Mouse (Mus musculus) heart, postnatal 14 days (tissue): ENCODE measurements around the gene Gpatch1. TPM values are rescaled to one million over a fixed set of nuclear protein-coding genes. Genes with fewer than 3 reads are reported as not detected.

ENCODE experiments used
- DNase-seq, 2 experiments: peaks; one replicate each; pipeline ENCODE4 v3.0.0; 2021 to 2022
- intact Hi-C: fragments of 180-260 bp; cut with DNase I; formaldehyde crosslinking; loops from one replicate; pipeline ENCODE4 v1.15.1; 2025
- long read RNA-seq, 2 experiments: library from polyadenylated mRNA; stranded (forward); transcript quantifications; one replicate each; pipeline ENCODE4 v2.0.0; 2021
- total RNA-seq, 2 experiments: library from RNA; stranded (reverse); gene quantifications; 2 replicates each; pipeline ENCODE4 v1.2.3; 2021

The Gpatch1 gene
- 10 to 100 TPM in 1 of 2 experiments, 1 to 10 TPM in 1; 9.6 to 10.4 TPM for total RNA-seq
- long read RNA-seq, experiment 1, transcript Gpatch1-201 (20 exons, 3,065 nt) = major isoform, 15 of 19 reads
- long read RNA-seq, experiment 1, partial matches to known transcripts = 1 of 19 reads
- long read RNA-seq, experiment 1, other reads (novel, unspliced or antisense) = 3 of 19 reads
- long read RNA-seq, experiment 2, transcript Gpatch1-201 (20 exons, 3,065 nt) = major isoform, 17 of 19 reads
- long read RNA-seq, experiment 2, partial matches to known transcripts = 1 of 19 reads
- long read RNA-seq, experiment 2, other reads (novel, unspliced or antisense) = 1 of 19 reads

DNA sequence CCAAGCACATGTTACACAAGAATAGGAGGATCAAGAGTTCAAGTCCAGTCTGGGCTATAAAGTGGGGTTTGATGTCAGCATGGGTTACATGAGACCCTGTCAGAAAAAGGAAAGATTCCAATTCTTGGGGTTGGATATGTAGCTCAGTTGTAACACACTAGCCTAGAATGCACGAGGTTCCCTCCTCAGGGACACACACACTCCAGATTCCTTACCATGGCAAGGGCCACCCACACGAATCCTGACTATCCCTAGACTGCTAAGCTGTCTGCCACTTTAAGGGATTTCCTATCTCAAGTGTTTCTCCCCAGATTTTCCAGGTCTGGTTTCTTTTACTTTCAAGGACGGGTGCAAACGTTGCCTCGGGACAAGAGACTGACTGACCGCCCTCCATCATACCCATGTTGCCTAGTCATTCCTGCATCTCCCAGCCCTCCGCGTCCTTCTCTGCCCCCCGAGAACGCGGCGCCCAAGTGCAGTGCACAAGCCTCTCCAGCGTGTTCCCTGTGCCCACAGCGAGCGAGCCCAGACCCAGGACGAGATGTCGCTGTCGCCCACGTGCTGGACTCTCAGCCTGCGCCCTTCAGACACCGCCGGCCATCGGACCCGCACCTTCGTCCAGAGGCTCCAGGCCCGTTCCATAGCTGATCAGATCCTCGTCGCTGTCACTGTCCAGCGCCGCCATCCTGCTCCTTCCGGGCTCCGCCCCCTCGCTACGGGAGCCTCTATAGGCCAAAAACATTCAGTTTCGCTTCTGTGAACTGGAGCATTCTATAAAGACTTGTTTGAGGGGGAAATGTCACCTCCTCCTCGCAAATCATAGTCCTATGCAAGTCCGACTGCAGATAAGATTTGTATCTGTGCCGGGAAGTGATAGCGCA, at the start of gene Gpatch1:
Gene Gpatch1 (minus strand): TSS at position 712 of the 881 bp plus-strand sequence.
- peak; percentile 92 to 97 for DNase-seq
- intact Hi-C loops = loop anchor here (5.0 kb wide), 1 partner anchor 74 kb away; no protein-coding TSS in a partner anchor

DNA sequence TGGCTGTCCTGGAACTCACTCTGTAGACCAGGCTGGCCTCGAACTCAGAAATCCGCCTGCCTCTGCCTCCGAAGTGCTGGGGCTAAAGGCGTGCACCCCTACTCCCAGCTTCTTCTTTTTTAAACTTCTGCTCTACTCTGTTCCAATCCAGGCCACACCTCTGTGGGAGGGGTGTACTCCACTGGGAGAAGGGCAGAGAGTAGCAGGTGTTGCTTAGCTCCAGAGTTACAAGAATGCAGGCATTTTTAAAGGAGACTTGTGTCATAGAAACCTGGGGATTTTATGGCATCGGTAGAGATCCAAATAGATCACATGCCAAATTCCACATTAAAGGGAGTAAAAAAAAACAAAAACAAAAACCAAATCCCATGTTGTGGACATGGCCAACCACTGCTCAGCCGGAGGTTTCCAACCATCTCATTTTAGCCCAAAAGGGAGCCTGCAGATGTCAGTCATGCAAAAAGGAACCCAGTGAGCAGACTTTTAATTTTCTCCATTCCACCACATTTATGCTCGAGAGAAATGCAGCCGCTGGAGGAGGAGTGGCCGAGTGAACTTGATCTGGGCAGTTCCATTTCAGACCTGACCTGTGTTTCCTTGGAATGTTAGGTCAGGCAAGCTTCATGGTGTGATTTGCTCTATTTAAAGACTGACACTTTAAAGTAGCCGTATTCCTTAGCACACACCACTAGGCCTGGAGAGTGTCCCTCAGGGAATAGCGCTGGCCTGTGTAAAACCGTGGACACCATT, 47.1 kb upstream of the Gpatch1 start:
- intact Hi-C loops = no loop called here
- no peak for DNase-seq

DNA sequence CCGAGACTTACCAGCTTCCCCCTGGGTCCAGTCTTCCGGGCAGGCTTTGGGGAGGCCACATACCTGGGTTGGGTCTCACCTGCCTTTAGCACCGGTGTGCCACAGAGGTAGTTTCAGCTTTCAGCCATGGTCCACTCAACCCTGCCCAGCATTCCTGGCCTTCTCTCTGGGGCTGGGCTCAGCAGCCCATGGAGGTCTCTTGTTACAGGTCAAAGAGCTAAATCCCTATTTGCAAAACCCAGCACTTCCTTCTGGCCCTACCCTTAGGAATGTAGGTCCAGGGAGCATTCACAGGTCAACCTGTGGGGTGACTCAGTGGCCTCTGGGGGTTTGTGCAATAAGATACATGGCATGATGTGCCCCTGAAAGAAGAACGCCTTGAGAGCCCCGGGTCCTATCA, 44.6 kb upstream of the Gpatch1 start:
- no peak for DNase-seq
- intact Hi-C loops = no loop called here

DNA sequence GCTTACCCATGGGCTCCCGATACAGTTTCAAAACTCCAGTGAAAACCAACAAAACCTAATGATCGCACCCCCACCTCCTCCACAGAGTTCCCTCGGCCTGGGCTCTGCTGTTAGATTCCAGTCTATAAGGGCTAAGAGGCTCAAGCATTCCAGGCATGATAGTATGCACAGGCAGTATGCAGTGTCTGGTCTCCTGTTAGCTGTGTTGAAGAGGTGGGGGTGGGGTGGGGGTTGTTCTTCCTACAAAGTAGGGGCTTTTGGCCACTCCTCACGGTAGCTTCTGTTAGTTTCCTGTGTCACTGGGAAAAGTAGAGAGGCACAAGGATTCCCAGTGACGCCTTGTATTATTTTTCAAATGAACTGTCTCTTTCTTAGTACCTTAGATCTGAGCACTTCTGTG, 44.0 kb upstream of the Gpatch1 start:
- intact Hi-C loops = no loop called here
- DNase-seq = no peak

DNA sequence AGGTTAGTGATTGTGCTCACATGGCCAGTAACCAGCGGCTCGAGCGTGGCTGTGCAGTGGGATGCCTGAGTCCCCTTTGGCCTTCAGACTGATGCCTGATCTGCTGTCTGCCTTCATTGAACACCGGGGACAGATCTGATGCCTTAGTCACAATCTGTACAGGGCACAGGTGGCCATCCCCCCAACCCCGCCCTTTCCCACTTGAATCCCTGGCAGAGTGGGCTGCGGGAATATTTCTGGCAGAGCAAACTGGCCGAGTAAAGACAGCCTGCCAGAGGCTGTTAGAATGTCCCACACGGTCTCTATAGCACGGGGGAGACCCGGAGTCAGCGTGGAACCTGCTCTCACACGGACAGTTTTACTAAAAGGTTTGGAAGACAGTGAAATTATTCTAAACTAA, 39.4 kb upstream of the Gpatch1 start:
- no peak for DNase-seq
- intact Hi-C loops = no loop called here

DNA sequence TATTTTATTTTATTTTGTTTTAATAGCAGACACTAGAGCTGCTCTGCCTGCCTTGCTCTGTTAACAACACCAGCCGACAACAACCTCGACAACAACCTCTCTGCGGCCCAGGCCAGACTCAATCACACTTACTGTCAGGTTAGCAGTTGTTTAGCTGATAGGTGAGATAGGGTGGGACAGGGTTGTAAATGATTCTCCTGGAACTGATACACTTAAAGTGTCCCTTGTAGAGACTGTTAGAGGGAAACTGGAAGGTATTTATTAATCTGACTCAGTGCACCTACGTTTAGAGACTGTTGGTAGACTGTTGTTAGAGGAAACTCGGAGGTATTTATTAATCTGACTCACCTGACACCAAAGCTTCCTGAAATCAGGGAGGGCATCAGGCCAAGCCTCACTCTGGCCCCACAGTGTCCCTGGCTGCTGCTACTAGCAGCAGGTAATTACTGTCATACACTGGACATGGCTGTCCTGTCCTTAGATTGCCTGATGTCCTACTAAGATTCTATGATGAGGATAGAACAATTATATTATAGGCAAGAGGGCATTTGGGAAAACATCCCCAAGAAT, 37.1 kb upstream of the Gpatch1 start:
- no peak for DNase-seq
- intact Hi-C loops = no loop called here

DNA sequence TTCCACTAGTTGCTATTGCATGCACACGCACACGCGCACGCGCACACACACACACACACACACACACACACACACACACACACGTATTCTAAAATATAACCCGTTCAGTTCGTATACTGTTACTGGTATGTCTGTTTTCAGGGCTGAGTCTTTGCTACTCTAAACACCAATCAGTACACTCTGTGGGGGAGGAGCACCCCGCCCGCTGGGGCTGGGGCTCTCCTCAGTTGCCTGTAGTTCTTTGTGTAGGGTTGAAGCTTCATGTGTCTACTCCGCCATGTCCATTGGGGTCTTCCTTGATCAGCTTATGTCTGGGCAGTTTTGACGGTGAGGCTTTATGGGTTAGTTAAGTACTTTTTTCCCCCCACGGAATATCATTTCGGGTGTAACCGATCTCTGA, 35.1 kb upstream of the Gpatch1 start:
- intact Hi-C loops = no loop called here

DNA sequence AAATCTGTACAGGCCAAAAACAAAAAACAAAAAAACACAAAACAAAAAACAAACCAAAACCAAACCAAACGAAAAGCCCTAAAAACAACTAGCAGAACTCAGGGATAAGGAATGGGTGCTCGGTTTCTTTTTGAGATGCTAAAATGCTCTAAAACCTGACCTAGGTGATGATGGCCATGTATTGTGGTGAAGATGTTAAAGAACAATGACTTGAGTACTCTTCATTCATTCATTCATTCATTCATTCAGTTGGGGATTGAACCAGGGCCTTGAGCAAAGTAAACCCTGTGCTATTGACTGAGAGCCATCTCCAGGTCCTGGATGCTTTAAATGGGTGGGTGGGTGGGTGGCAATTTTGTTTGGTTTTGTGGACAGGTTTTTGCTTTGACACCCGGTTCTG, 32.9 kb upstream of the Gpatch1 start:
- intact Hi-C loops = no loop called here
- no peak for DNase-seq

More for the DNA sequence above, 35.1 kb upstream of the Gpatch1 start:
- DNase-seq = no peak

DNA sequence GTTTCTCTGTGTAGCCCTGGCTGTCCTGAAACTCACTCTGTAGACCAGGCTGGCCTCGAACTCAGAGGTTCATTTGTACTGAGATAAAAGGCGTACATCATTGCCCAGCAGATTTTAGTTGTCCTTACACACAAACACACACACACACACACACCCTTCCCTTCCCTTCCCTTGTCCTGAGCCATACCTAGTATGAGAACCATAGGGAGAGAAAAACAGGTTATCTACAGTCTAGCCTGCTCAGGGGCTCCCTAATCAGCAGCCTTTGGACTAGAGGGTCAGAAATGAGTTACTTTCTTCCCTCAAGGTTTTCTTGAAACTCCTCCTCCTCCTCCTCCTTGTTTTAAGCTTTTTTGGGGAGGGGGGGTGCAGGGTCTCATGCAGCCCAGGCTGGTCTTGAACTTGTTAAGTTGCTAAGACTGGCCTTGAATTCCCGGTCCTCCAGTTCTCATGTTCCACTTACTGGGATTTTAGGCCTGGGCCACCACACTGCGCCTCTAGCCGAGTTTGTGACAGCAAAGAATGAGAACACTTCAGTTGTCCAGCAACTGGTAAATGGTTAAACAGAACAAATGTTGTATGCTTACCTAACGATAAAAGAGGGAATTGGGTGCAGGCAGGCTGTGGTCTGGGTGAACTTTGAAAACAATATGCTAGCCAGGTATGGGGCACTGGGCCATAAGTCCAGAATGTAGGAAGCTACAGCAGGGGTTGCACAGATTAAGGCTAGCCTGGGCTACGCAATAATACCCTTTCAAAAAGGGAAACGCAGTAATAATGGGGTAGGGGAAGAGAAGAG, 31.8 kb upstream of the Gpatch1 start:
- intact Hi-C loops = no loop called here
- no peak for DNase-seq

DNA sequence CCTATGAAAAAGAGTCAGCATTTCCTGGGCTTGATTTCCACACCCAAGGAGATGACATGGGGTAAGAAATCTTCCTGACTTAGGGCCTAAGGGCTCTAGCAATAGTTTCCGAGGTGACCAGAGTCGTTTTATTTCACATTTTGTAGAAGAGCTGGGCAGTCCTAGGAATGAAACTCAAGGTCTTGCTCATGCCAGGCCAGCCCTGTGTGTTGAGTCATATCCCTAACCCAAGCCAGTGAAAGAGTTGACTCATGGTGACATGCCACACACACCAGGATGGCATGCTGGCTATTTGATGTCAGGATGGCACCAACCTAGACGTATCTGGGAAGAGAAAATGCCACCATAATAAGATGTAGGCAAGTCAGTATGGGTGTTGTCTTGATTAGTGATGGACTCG, 30.8 kb upstream of the Gpatch1 start:
- DNase-seq = no peak
- intact Hi-C loops = no loop called here

DNA sequence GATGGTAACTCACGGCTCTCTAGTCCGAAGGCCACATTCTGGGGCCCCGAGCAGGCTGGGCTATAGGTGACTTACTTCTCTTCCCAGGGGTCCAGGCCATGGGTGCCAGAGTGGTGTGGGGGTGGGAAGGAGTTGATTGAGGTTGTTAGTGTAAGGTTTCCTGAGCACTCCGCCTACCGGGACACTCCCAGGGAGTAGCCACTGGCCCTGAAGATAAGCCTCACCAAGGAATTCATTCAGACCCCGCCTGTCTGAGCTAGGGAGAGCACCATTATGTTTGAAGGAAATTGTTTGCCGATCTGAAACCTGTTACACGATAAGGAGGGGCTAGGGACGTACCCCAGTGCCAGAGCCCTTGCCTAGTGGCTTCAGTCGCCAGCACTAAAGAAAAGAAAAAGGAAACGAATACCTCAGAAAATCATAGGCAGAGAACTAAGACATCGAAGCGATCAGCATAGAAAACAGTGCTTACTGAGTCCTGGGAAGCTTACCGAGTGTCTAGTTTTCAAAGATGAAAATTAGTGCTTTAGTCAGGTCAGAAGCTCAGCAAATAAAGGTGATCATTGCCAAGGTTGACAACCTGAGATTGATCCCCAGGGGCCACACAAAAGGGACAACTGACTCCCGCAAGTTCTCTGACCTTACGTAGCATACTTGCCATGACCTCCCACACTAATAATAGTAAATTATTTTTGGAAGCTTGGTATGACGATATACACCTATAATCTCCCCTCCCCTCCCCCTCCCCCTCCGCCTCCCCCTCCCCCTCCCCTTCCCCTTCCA, 29.9 kb upstream of the Gpatch1 start:
- no peak for DNase-seq
- intact Hi-C loops = no loop called here

DNA sequence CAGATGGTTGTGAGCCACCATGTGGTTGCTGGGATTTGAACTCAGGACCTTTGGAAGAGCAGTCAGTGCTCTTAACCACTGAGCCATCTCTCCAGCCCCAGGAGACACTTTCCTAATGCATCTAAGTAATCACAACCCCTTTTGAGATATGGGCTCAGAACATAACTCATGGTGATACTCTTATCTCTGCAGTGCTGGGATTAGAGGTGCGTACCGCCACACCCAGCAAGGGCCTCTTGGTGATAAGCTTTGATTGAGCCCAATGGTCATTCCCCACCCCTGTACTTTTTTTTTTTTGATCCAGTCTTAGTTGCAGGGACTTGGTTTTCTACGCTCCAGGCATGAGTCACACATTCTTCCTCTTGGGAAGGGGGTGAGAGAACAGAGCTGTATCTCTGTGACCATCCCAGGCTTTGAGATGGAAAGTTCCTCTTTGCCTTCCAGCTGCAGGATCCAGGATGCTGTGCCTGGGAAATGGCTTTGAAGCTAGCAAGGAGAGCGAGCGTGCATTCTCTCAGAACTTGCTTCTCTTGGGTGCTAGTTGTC, 26.6 kb upstream of the Gpatch1 start:
- DNase-seq = no peak
- intact Hi-C loops = no loop called here

DNA sequence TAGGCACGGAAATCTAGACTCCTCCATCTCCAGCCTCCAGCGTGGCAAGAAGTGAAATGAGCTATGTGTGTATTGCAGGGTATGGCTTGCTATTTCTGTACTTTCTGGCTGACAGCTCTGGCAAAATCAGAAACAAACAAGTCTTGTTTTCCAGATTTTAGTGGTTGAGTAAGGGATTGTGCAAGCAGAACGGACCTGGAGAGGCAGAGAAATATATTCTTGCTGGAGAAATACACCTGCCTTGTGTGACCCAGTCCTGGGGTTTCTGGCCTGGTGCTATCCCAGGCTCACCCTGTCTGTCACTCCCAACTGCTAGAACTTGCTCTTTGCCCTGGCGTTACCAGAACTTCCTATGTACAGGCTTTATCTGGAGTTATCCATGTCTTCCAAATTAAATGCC, 24.3 kb upstream of the Gpatch1 start:
- DNase-seq = no peak
- intact Hi-C loops = no loop called here

DNA sequence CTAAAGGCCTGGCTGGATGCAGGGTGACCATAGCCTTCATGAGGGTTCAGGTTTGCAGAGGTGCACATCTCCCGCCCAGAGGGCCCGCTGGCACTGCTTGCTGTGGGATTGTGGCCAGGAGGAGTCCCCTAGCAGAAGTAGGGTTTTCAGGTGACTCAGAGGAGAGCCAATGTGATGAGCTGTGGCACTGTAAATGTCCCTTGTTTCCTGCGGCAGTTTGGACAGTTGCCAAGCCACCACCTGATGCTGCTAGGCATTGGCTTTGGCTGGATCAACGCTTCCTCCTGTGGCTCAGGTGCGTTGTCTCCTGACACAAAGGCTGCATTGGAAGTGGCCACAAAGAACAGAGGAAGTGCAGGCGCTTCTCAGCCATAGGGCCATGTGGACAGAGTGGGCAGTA, 23.0 kb upstream of the Gpatch1 start:
- no peak for DNase-seq

DNA sequence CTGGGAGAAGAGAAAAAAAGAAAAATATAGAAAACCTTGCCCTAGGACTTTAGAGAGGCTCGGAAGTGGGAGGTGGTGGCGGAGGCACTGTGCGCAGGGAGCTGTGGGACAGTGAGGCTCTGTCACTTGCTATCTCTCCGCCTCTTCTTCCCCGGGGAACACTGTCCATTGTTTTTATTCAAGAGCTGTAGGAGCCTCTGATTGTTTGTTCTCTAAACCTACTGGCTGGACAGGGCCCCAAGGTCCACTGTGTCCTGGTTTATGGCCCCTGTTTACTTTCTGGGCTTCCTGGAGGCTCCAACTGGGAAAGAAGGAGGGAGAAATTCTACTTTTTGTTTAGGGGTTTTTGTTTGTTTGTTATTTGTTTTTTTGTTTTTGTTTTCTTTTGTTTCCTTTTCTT, 22.0 kb upstream of the Gpatch1 start:
- intact Hi-C loops = no loop called here

More for the DNA sequence above, 23.0 kb upstream of the Gpatch1 start:
- intact Hi-C loops = no loop called here

DNA sequence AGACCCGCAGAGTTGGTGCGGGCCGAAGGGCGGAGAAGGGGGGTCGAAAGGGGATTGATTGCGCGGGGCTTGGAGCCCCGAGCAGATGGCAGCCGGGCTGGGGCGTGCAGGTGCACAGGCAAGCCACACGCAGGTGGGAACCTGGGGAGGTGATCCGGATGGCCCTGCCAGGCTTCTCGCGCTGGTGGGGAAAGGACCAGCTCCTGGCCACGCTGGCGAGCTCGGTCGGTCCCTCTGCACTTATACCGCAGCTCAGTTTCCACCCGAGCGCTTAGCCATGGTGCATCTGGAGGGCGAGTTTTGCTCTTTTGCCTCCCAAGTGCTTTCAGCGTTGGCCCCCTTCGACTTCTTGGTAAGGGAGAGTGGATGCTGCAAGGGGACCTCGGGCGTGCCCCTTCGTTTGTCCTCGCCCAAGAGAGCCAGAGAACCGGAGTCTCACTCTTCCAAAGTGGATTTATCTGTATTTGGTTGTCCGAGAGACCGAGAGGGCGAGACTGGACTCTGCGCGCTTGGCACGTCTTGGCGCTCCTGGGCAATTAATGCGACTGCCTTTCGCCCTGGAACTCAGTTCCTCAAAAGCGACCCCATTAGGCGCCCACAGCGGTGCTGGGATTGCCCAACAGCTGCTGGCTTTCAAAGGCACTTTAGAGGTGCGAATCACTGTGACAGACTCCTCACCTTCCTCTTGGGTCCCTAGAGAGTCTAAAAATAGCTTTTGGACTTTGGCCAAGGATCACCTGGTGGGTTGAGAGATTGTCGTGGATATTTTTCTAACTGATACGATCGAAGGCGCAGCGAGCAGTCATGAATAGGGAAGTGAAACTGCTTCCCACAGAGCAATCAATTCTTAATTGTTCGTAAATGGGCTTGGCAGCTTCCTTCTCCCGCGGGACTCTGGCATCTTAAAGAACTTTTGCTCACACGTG, 16.6 kb upstream of the Gpatch1 start:
- DNase-seq = peak; percentile 22 to 35
- intact Hi-C loops = loop anchor here (5.0 to 10.0 kb wide), 2 partner anchors 58 to 250 kb away; partner anchors contain the start of genes Ankrd27 and Rgs9bp

More for the DNA sequence above, 22.0 kb upstream of the Gpatch1 start:
- DNase-seq = no peak
